Mouse (Mus musculus): Measurements from ENCODE around the gene Pon1. TPM values are rescaled to one million over a fixed set of nuclear protein-coding genes. Genes with fewer than 3 reads are reported as not detected.

The Pon1 gene
- total and polyA plus RNA-seq, 3 experiments: not detected

GRCm38 (mm10) chr6:5149941-5150340 is 43.8 kb downstream of the Pon1 start:
- Histone ChIP-seq H3K27me3 (ENCODE audit: control insufficient read depth in 1 of 2, insufficient read depth in 2 of 2, low read length in 2 of 2) (peaks cover 0 to 6% of the 10 kb centered on the region in 2 experiments), H3K27ac (ENCODE audit: control insufficient read depth, low read depth, low read length) (no peak overlapping the region), H3K36me3 (ENCODE audit: control insufficient read depth in 1 of 2, insufficient read depth in 2 of 2, low read length in 2 of 2) (peaks cover 0 to 3% of the 10 kb centered on the region in 2 experiments; a peak in 2 of 4 replicates), H3K4me3 (ENCODE audit: control insufficient read depth in 1 of 2, insufficient read depth in 1 of 2, low read depth in 2 of 2, low read length in 2 of 2) (no peak overlapping the region), H3K9me3 (replicated peaks; ENCODE audit: insufficient read depth, low read length) (no peaks in the 10 kb centered on the region), H3K4me1 (ENCODE audit: control insufficient read depth in 1 of 2, insufficient read depth in 2 of 2, low read length in 2 of 2) (no peaks in the 10 kb centered on the region; a peak in 1 of 4 replicates), H3K79me2 (ENCODE audit: control insufficient read depth, insufficient read depth, low read length, poor library complexity) (no peaks in the 10 kb centered on the region), H3K9ac (ENCODE audit: control insufficient read depth, low read depth, low read length, poor library complexity, severe bottlenecking) (no peak overlapping the region)
- no peak for DNase-seq (ENCODE audit: low read depth, low spot score)
- TF ChIP-seq RAD21 (IDR thresholded peaks at IDR 0.05; ENCODE audit: low read depth, low read length): no peak
- TF ChIP-seq EP300 (IDR thresholded peaks at IDR 0.05; ENCODE audit: low read depth in 1 of 2, low read length in 2 of 2): no peak

GRCm38 (mm10) chr6:5147488-5148142 is 46.1 kb downstream of the Pon1 start:
- H3K27me3 ChIP-seq (ENCODE audit: control insufficient read depth in 1 of 2, insufficient read depth in 2 of 2, low read length in 2 of 2): peaks cover 0 to 9% of the 10 kb centered on the region in 2 experiments
- no peaks in the 10 kb centered on the region for H3K9me3 ChIP-seq (replicated peaks; ENCODE audit: insufficient read depth, low read length)
- no peaks in the 10 kb centered on the region; a peak in 1 of 4 replicates for H3K4me1 ChIP-seq (ENCODE audit: control insufficient read depth in 1 of 2, insufficient read depth in 2 of 2, low read length in 2 of 2)
- peaks cover 0 to 3% of the 10 kb centered on the region in 2 experiments; a peak in 2 of 4 replicates for H3K36me3 ChIP-seq (ENCODE audit: control insufficient read depth in 1 of 2, insufficient read depth in 2 of 2, low read length in 2 of 2)
- H3K4me3 ChIP-seq (ENCODE audit: control insufficient read depth in 1 of 2, insufficient read depth in 1 of 2, low read depth in 2 of 2, low read length in 2 of 2): peak overlapping the region; percentile 20 to 21; a peak in 2 of 4 replicates
- H3K9ac ChIP-seq (ENCODE audit: control insufficient read depth, low read depth, low read length, poor library complexity, severe bottlenecking): no peak overlapping the region
- H3K79me2 ChIP-seq (ENCODE audit: control insufficient read depth, insufficient read depth, low read length, poor library complexity): no peaks in the 10 kb centered on the region
- TF ChIP-seq ELF1 (IDR thresholded peaks at IDR 0.05; ENCODE audit: low read depth, low read length) (no peak), GATA1 (IDR thresholded peaks at IDR 0.05; ENCODE audit: low read depth, low read length) (peak; percentile 48; the same call in 1 of the 2 replicates), ZMIZ1 (IDR thresholded peaks at IDR 0.05; ENCODE audit: low read depth, low read length) (no peak), TBP (IDR thresholded peaks at IDR 0.05; ENCODE audit: low read depth, low read length) (0 out of 2 replicates have a peak, but pooled peaks have one; percentile 16), TAL1 (IDR thresholded peaks at IDR 0.05; ENCODE audit: low read length) (no peak), MAZ (IDR thresholded peaks at IDR 0.05; ENCODE audit: low read depth, low read length) (no peak), RCOR1 (IDR thresholded peaks at IDR 0.05; ENCODE audit: low read depth, low read length) (no peak), E2F4 (IDR thresholded peaks at IDR 0.05; ENCODE audit: borderline replicate concordance, low read depth, low read length) (no peak), MEF2A (IDR thresholded peaks at IDR 0.05; ENCODE audit: extremely low read depth, insufficient replicate concordance, low read depth, low read length, poor library complexity, severe bottlenecking) (no peak)
- peak; percentile 32 for DNase-seq (ENCODE audit: low read depth, low spot score)
- H3K27ac ChIP-seq (ENCODE audit: control insufficient read depth, low read depth, low read length): no peak overlapping the region

- no peaks in the 10 kb centered on the region for H3K36me3 ChIP-seq (ENCODE audit: control insufficient read depth in 1 of 2, insufficient read depth in 2 of 2, low read length in 2 of 2)
- no peak overlapping the region for H3K4me3 ChIP-seq (ENCODE audit: control insufficient read depth in 1 of 2, insufficient read depth in 1 of 2, low read depth in 2 of 2, low read length in 2 of 2)
- no peaks in the 10 kb centered on the region for H3K79me2 ChIP-seq (ENCODE audit: control insufficient read depth, insufficient read depth, low read length, poor library complexity)
- DNase-seq (ENCODE audit: low read depth, low spot score): no peak
- peaks cover 4 to 17% of the 10 kb centered on the region in 2 experiments for H3K27me3 ChIP-seq (ENCODE audit: control insufficient read depth in 1 of 2, insufficient read depth in 2 of 2, low read length in 2 of 2)
- no peak overlapping the region for H3K27ac ChIP-seq (ENCODE audit: control insufficient read depth, low read depth, low read length)
- no peak overlapping the region for H3K9ac ChIP-seq (ENCODE audit: control insufficient read depth, low read depth, low read length, poor library complexity, severe bottlenecking)
- H3K9me3 ChIP-seq (replicated peaks; ENCODE audit: insufficient read depth, low read length): no peaks in the 10 kb centered on the region
- no peak for TF ChIP-seq MXI1 (IDR thresholded peaks at IDR 0.05; ENCODE audit: low read depth, low read length)
- no peak for TF ChIP-seq CHD1 (IDR thresholded peaks at IDR 0.05; ENCODE audit: low read depth, low read length)
- TF ChIP-seq MYB (IDR thresholded peaks at IDR 0.05; ENCODE audit: low read depth, low read length): no peak
- H3K4me1 ChIP-seq (ENCODE audit: control insufficient read depth in 1 of 2, insufficient read depth in 2 of 2, low read length in 2 of 2): no peaks in the 10 kb centered on the region
These were observed 54.1 kb downstream of the Pon1 start for GRCm38 (mm10) chr6:5139666-5140065.
